Mouse (Mus musculus) liver, adult (tissue): ENCODE results near the gene Lrrc25.

Source experiments
- GATA4 ChIP-seq: IDR thresholded peaks from 2 replicates; pipeline ENCODE4 v1.6.1; 2014; ENCODE audit warnings: mild to moderate bottlenecking, low read length; ENCODE audit not compliant: insufficient replicate concordance

Lrrc25 gene

GRCm38 (mm10) chr8:70648164-70648442, 32.1 kb downstream of the Lrrc25 start:
- no peak for TF ChIP-seq GATA4

DNA sequence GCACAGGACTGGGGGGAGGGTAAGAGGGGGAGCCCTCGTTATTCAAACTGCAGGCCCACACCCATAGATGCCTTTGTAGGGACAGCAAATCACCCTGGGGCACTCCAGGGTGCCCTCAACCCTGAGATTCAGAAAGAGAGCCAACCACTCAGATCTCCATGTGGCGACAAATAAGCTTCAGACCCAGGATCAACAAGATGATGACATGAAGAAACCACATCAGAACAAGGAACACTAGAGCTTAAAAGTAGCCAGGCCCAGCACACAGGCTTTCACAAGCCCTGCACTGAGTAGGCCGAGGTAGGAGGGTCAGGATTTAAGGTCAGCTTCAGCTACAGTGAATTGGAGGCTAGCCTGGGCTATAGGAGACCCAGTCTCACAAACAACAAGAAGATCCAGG, 33.0 kb downstream of the Lrrc25 start:
- no peak for TF ChIP-seq GATA4

- TF ChIP-seq GATA4 = peak; percentile 91; the same call in 1 of the 2 replicates
Observed at GRCm38 (mm10) chr8:70649324-70649723, 33.4 kb downstream of the Lrrc25 start.

- TF ChIP-seq GATA4 = no peak
Observed at GRCm38 (mm10) chr8:70650351-70650750, 34.4 kb downstream of the Lrrc25 start.

- TF ChIP-seq GATA4 = no peak
Observed at GRCm38 (mm10) chr8:70653226-70653625, 37.3 kb downstream of the Lrrc25 start.

DNA sequence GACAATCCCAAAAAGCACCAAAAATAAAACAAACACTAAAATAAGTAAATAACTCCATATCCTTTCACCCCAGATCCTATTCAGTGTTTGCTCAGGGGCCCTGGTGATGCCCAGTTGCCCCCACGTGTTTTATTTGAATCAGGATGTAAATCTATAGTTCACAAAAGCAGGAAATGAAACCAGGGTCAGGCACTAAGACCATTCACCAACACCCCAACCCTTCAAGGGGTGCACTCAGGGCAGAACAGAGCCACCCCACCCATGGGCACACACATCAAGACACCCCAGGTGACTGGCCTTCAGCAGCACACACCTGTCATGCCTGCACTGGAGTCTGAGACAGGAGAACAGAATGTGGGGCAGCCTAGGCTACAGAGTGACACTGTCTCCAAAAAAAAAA, 38.2 kb downstream of the Lrrc25 start:
- no peak for TF ChIP-seq GATA4

GRCm38 (mm10) chr8:70655469-70655868, 39.5 kb downstream of the Lrrc25 start:
- no peak for TF ChIP-seq GATA4

GRCm38 (mm10) chr8:70656193-70656790, 40.3 kb downstream of the Lrrc25 start:
- TF ChIP-seq GATA4 = no peak

DNA sequence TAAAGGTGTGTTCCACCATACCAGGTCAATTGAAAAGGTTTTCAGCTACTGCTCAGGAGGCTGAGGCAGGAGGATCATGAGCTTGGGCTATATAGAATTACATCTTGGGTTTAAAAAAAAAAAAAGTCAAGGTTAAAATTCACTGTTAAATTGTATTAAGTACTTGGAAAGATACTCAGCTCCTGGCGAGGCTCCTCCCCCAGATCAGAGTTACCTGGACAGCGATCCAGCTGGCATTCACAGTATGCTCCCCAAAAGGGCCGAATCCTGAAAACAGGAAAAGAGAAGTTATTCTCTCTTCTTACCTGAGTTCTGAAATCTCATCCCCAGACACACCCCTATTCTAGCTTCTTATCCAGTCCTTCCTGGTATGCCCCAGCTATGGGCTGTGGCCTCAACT, 41.3 kb downstream of the Lrrc25 start:
- TF ChIP-seq GATA4 = no peak

- TF ChIP-seq GATA4 = no peak
Observed at GRCm38 (mm10) chr8:70657739-70658138, 41.8 kb downstream of the Lrrc25 start.

DNA sequence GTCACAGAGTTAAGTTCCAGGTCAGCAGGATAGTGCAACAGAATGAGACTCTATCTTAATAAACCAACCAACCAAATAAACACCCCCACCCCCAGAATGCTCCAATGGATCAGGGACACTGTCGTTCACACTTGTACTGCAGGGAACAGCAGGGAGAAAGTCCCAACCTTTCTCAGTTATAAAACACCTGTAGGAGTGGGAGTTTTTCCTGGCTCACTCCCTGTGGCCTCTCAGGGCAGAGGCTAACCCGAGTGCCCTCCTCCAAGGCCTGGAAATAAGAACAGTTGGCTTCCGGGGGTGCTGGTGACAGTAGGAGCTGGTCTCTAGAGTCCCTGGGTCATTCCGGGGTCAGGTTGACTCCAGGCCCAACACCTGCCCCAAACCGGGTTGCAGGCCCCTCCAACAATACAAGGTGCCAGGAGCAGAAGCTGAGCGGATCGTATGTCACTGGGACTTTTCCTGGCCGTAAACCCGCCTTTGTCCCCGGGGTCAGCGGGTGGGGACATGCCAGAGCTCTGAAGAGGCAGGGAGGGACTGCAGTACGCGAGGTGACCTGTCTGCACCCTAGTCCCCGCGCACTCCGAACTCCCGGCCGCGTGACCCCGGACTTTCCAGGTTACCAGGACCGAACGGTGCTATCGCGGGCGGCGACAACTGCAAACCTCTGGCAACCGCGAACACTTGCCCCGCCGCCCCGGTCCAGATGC, 43.1 kb downstream of the Lrrc25 start:
- no peak for TF ChIP-seq GATA4

DNA sequence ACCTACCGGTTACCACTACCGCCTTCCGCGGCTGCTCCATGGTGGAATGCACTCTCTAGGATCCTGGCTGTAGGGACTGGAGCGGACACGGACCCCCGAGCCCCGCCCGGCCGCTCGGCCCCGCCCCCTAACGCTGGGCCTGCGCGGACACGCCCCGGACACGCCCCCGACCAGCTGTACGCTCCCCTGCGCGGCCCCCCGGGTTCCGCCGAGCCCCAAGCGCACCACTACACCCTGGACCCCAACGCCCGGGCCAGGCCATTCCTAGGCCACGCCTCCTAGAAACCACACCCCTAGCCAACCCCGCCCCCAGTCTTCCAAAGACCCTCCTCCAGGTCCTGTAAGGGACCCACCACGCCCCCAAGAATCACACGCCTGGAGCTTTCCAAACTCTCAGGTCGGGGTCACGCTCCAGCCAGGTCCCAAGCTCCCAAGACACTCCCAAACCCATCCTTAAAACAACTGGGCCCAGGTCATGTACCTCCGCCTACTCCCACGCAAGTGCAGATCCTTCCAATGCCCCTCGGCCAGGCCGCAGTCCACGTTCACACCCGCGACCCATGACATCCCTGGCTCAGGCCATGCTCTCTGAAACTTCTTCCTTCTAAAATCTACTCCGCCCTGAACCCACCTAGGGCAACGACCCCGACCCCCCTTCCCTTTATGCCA, 43.8 kb downstream of the Lrrc25 start:
- no peak; the same call in 1 of the 2 replicates for TF ChIP-seq GATA4

GRCm38 (mm10) chr8:70660273-70660725, 44.3 kb downstream of the Lrrc25 start, which contains the start of gene Pgpep1:
Gene Pgpep1, minus strand, starts transcription at chr8:70660388.
- no peak for TF ChIP-seq GATA4

DNA sequence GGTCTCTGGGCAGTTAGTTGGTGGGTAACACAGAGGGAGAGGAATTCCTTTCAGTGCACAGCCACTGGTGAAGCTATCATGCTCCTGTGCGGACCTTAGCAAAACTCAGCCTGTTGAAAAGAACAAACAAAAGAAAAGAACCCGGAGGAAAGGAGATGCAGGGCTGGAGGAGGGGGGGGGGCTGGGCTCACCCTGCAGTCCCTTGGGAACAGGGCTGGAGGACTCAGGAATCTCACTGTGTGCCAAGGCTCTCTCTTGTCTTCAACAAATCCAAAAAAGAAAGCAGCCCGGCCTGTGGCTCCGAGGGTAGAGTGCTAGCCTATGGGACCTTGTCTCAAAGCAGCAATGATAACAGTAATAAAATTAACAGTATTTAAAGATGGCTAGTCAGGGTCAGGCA, 47.7 kb downstream of the Lrrc25 start:
- no peak for TF ChIP-seq GATA4

- TF ChIP-seq GATA4 = no peak
Observed at GRCm38 (mm10) chr8:70664631-70665030, 48.7 kb downstream of the Lrrc25 start.

DNA sequence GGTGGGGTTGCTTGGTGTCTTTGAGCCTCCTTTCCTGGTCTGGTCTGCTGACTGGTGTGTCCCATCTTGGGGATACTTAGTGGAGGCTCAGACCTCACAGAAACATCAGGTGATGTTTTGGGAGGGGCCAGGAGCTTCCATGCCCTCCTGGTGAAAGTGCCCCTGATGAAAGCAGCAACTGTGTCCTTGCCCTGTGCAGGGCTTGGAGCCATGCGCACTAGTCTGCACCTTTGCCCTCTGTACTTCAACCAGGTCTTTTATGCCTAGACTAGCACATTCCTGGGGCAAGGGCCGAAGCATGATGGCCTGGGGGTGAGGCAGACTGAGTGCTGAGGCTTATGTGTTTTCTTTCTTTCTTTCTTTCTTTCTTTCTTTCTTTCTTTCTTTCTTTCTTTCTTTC, 49.6 kb downstream of the Lrrc25 start:
- no peak for TF ChIP-seq GATA4
